Mouse (Mus musculus): Measurements from ENCODE around the gene Sipa1l1.

Sipa1l1 gene

GRCm38 (mm10) chr12:82374020-82374419, 204.9 kb downstream of the Sipa1l1 start:
- in situ Hi-C loops (cut with MboI, MseI): no loop called here

DNA sequence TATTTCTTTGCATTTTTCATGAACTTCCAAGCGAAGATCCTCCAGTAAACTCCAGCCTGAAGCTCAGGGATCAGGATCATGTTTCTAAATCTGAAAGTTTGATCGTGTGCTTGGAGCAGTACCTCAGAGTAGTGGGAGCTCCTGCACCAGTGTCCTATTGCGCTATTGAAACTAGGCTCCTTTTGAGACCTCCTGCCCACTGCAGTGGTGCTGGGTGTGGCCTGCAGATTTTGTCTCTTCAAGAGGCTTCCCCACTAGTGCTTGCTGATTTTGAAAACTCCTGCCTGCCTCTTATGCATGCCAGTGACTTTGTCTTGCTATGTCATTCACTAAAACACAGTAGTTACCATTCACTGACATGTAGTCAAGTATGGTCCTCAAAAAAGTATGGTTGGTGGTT, 213.8 kb downstream of the Sipa1l1 start:
- in situ Hi-C loops (cut with MboI, MseI): no loop called here

DNA sequence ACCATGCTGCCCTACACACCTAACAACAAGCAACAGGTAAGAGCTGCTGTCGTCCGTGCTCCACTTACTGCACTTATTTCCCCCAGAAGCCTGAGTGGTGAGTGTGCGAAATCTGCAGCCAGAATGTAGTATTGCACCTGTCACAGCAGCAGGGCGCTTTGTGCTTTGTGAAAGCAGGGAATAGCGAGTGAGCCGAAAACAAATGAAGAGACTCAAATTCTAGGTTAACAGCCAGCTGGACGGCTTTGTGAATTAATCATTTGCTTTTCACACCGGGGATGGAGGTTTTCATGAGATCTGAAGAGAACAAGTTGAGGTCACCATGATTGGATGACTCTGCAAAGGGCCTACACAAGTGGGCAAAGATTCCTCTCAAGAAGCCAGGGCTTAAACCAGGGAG, 215.6 kb downstream of the Sipa1l1 start:
- in situ Hi-C loops (cut with MboI, MseI): no loop called here

DNA sequence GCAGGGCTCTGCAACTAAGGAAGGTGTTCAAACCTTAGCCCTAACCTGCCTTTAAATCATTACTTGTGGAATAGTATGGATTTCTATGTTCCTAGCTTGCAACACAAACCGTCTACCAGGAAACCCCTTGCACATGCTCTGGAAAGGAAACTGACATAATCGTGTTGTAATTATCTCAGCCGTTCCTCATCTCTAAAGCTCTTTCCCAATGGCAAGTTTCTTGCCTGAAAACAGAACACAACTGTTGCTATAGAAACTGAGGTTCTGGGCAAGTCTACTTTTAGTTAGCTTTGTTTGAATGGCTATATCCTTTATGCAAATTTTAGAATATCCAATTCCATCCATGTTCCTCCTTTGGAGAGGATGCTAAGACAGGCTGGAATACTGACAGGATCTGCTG, 217.9 kb downstream of the Sipa1l1 start:
- in situ Hi-C loops (cut with MboI, MseI): no loop called here

DNA sequence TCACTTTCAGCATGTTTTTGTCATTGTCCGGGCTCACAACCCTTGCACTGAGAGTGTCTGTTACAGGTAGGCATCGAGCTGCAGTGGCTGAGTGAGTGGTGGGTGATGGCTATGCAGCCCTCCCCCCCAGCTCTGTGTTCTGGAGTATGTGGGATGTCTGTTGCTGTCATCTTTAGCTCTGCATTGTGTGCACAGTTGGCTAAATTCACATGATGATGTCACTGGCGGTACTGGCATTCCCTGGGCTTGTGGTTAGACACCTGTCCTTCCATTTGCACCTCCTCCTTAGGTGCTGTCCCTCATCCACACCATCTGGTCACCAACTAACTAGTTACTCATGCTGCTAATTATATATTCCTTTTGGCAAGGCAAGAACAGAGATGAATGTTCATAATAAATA, 218.5 kb downstream of the Sipa1l1 start:
- in situ Hi-C loops (cut with MboI, MseI): no loop called here

DNA sequence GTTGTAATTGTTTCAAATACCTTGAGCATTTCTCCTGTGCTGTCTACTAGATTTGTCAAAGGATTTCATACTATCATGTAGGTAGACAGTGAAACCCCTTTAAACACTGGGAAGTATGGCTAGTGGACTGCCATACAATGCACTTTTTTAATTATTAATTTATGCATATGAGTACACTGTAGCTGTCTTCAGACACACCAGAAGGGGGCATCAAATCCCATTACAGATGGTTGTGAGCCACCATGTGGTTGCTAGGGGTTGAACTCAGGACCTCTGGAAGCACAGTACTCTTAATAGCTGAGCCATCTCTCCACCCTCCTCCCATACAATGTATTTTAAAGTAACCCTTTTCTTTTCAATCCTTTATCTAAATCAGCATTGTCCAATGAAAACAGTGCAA, 219.0 kb downstream of the Sipa1l1 start:
- in situ Hi-C loops (cut with MboI, MseI): no loop called here

DNA sequence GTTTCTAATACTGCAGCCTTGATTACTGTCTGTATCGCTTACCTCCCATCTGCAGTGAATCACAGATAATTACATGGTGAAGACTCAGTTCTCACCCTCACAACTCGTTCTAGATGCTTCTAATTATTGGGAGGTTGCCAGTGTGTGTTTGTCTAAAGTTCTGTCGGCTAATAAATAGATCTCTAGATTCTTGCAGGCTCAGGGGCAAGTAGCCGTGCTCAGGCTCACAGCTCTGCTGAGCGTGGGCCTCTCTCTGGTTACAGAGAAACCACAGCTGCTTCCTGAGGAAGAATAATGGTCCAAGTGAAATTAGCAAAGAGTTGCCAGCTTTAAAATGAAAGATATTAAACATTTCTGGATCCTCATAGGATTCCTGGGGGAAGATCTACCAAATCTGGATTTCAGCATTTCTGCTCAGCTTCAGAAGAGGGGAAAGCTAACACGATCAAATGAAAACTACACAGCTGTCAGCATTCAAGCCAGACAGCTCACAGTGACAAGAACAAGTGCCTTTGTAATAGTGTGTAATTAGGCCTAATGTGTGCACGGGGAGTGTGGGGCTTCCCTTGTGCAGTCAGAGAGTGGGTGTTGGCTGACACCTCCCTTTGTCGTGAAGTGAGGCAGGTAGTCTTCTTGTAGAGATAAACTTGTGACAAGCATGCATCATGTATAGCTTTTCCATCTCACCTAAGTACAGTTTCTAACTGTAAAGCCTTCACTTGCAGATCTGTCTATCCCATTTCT, 225.2 kb downstream of the Sipa1l1 start:
- in situ Hi-C loops (cut with MboI, MseI): loop anchor here (10.0 kb wide), 1 partner anchor 1921 kb away; the partner anchor contains the start of gene Zfp410

DNA sequence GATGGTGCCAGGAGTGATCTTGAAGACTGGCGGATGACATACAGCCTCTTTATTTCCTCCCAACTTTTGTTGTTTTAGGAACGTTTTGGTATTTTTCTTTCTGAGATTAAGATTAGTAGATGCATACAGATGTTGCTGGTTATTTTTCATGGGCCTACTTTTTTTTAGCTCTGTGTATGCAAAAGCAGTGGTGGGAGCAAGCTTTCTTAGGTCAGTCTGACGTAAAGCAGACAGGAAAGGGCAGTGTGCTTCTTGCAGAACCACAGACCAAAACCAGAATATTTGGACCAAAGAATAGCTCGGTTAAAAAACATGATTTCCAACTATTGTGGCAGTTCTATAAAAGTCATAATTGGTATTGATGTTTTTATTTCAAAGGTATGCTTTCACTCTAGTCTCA, 226.1 kb downstream of the Sipa1l1 start:
- in situ Hi-C loops (cut with MboI, MseI): loop anchor here (10.0 kb wide), 1 partner anchor 1920 kb away; the partner anchor contains the start of gene Zfp410

- in situ Hi-C loops (cut with MboI, MseI): loop anchor here (10.0 kb wide), 1 partner anchor 1918 kb away; the partner anchor contains the start of gene Zfp410
Measured at GRCm38 (mm10) chr12:82397193-82397592, 228.1 kb downstream of the Sipa1l1 start.

- in situ Hi-C loops (cut with MboI, MseI): loop anchor here (10.0 kb wide), 1 partner anchor 1917 kb away; the partner anchor contains the start of gene Zfp410
Measured at GRCm38 (mm10) chr12:82397751-82398150, 228.6 kb downstream of the Sipa1l1 start.

- in situ Hi-C loops (cut with MboI, MseI): loop anchor here (10.0 kb wide), 1 partner anchor 1916 kb away; the partner anchor contains the start of gene Zfp410
Measured at GRCm38 (mm10) chr12:82398926-82399325, 229.8 kb downstream of the Sipa1l1 start.

GRCm38 (mm10) chr12:82399971-82400720, 231.0 kb downstream of the Sipa1l1 start:
- in situ Hi-C loops (cut with MboI, MseI): loop anchor here (10.0 kb wide), 1 partner anchor 1915 kb away; the partner anchor contains the start of gene Zfp410

- in situ Hi-C loops (cut with MboI, MseI): no loop called here
Measured at GRCm38 (mm10) chr12:82400783-82401182, 231.7 kb downstream of the Sipa1l1 start.

- in situ Hi-C loops (cut with MboI, MseI): no loop called here
Measured at GRCm38 (mm10) chr12:82401440-82401839, 232.3 kb downstream of the Sipa1l1 start.

DNA sequence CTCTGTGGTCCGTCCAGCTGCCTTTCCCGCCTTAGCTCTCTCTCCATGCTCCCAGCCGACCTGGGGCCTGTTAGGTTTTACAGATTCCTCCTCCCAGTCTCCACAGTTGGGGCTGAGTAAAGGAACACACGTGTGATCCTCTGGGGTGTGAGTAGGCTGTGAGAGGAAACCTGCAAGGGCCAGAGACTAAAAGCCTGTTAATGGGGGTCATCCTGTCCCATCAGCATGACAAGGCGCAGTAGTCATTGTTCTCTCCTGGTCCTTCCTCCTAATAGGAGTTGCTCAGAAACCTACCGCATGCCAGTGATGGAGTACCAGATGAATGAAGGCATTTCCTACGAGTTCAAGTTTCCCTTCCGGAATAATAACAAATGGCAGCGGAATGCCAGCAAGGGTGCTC, 233.5 kb downstream of the Sipa1l1 start:
- in situ Hi-C loops (cut with MboI, MseI): no loop called here

- in situ Hi-C loops (cut with MboI, MseI): no loop called here
Measured at GRCm38 (mm10) chr12:82407531-82408255, 238.6 kb downstream of the Sipa1l1 start.

GRCm38 (mm10) chr12:82408486-82408885, 239.4 kb downstream of the Sipa1l1 start:
- in situ Hi-C loops (cut with MboI, MseI): no loop called here

DNA sequence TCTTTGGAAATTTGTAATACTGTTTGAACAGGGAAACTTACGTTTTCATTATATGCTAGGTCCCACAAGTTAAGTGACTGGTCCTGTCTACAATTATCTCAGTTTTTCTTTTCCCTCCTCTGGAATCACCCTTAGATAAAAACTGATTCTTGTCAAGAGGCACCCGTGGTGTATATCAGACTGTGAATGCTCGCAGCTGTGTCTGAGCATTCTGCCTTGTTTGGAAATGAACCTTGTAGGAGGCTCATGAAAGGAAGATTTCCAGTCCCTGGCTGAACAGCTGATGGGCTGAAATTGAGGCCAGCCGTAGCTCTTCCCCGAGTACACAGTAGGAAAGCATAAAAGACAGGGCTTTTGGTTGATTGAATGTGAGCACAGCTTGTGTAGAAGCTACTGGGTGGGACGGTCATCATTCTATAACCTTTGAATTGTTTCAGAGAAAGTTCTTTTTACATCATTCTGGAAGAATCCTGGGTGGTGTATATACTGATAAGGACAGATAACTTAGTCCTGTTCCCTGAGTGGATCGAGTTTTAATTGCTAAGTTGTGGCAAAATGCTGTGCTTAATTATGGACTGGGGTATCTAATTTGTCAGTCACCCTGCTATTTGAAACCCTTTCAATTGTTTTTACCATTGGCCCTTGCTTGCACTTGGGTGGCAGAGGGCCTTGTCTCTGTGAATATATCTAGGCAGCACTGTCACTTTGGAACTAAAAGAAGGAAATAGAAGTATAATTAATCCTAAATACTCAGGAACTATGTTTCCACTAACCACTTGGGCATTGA, 240.8 kb downstream of the Sipa1l1 start:
- in situ Hi-C loops (cut with MboI, MseI): no loop called here

GRCm38 (mm10) chr12:82412291-82413032, 243.3 kb downstream of the Sipa1l1 start:
- in situ Hi-C loops (cut with MboI, MseI): no loop called here

DNA sequence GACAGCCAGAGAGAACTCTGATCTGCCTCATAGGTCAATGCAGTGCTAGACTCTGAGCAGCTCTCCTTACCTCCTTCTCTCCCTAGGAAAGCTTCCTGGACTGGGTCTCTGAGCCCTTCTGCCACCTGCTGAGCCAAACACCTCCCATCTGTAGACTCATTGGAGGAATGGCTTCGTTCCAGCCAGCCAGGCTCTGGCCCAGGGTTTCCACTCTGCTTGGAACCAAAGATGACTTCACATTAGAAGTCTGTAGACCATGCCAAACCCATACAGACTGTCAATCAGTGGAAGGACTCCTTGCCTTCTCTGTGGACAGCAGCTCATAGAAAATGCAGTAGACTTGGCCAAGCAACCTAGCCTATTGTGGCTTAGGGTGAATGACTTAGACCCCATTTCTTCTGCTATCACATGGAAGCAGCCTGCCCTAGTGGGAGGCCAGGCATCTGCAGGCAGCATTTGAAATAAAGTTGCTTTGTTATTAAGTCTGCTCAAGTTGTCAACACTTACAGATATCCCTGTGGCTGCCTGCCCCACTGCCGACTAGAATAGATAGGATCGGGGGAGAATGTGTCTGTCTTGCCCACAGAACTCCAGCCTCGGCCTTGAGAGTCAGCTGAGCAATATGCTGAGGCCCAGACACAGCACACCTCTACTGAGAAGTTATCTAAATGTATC, 246.7 kb downstream of the Sipa1l1 start:
- in situ Hi-C loops (cut with MboI, MseI): no loop called here
